Mouse (Mus musculus) spleen, adult 2 months (tissue): Measurements from ENCODE around the gene 1700088E04Rik.

ENCODE experiments used
- CTCF ChIP-seq: fragments of 200-500 bp; IDR thresholded peaks from 2 replicates; pipeline ENCODE4 v1.5.1; 2011; ENCODE audit warnings: mild to moderate bottlenecking, inconsistent platforms; ENCODE audit not compliant: insufficient read depth, insufficient read length, insufficient replicate concordance; ENCODE audit errors: extremely low read depth
- POLR2A ChIP-seq: fragments of 200-500 bp; IDR thresholded peaks from 2 replicates; pipeline ENCODE4 v1.6.1; 2011; ENCODE audit warnings: low read depth, low read length, inconsistent platforms

GRCm38 (mm10) chr15:79165140-79165539, 24.1 kb upstream of the 1700088E04Rik start, which contains the start of gene Sox10:
- no peak for TF ChIP-seq CTCF
- TF ChIP-seq POLR2A: no peak
